ENCODE assay signal across 20 mouse cellular contexts in the genomic region with DNA sequence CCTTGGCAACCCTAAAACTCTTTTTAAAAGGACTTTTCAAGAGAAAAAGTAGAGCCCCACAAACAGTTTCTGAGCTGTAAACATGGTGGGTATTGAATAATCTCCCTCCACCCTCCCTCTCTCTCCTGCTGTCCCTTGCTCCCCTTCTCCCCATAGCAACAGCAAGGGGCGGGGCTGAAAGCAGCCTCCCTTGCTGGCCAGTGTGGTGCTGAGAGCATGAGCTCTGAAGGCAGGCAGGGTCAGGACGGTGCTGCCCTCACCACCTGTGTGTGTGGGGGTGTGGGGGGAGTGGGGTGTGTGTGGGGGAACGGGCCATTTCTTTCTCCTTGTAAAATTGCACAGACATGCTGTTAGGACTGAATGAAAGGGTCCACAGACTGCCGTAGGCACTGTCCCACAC. TPM values are rescaled to one million over a fixed set of nuclear protein-coding genes. Genes with fewer than 3 reads are reported as not detected.
DNase-seq lines count a peak whose midpoint lies in the region; ATAC-seq and TF ChIP-seq lines count a peak whose summit lies in the region.
"Had no signal": no experiment of that assay in that cellular context is flagged by ENCODE, and none has a peak within 500 bp of the region (broad histone marks: within the 10 kb centered on the region; RNA-seq: fewer than 3 reads in every experiment).

No protein-coding gene starts in this region.

- H3K9ac ChIP-seq in midbrain, embryonic 13.5 days (replicated peaks): no peak overlapping the region
- H3K9ac ChIP-seq in midbrain, postnatal 0 days (replicated peaks; ENCODE audit: low read length, poor library complexity, severe bottlenecking): no peak overlapping the region
- no peak overlapping the region for H3K9ac ChIP-seq in hindbrain, postnatal 0 days (replicated peaks; ENCODE audit: low read length)
- H3K9ac ChIP-seq: heart, embryonic 12.5 days; liver, postnatal 0 days had no signal

- no peak overlapping the region for H3K27ac ChIP-seq in midbrain, embryonic 13.5 days
- no peak overlapping the region for H3K27ac ChIP-seq in midbrain, postnatal 0 days (ENCODE audit: low read depth, low read length)
- H3K27ac ChIP-seq in hindbrain, postnatal 0 days: no peak overlapping the region
- H3K27ac ChIP-seq: stomach, postnatal 0 days had no signal

- H3K27me3 ChIP-seq in midbrain, embryonic 13.5 days: no peaks in the 10 kb centered on the region
- no peaks in the 10 kb centered on the region for H3K27me3 ChIP-seq in midbrain, postnatal 0 days (ENCODE audit: insufficient read depth, low read length)
- no peaks in the 10 kb centered on the region for H3K27me3 ChIP-seq in hindbrain, postnatal 0 days (ENCODE audit: insufficient read depth, low read length)
- H3K27me3 ChIP-seq: heart, embryonic 12.5 days had no signal

- H3K36me3 ChIP-seq in midbrain, embryonic 13.5 days: peaks cover 6% of the 10 kb centered on the region
- H3K36me3 ChIP-seq in midbrain, postnatal 0 days (ENCODE audit: insufficient read depth, low read length): 0 out of 2 replicates have a peak, but pooled peaks cover 6% of the 10 kb centered on the region
- H3K36me3 ChIP-seq in hindbrain, postnatal 0 days (ENCODE audit: insufficient read depth, low read length): no peaks in the 10 kb centered on the region

- no peak overlapping the region for H3K4me3 ChIP-seq in midbrain, embryonic 13.5 days (replicated peaks)
- H3K4me3 ChIP-seq in midbrain, postnatal 0 days (ENCODE audit: low read depth, low read length): no peak overlapping the region
- no peak overlapping the region for H3K4me3 ChIP-seq in hindbrain, postnatal 0 days (ENCODE audit: low read length)
- H3K4me3 ChIP-seq: heart, embryonic 12.5 days had no signal

- intact Hi-C loops in heart, postnatal 36 days (cut with DNase I): no loop called here
- intact Hi-C loops in left cerebral cortex, postnatal 36 days (cut with DNase I): no loop called here

- no peak for TF ChIP-seq CTCF in midbrain, postnatal 0 days (IDR thresholded peaks at IDR 0.05)
- no peak for TF ChIP-seq CTCF in hindbrain, postnatal 0 days (IDR thresholded peaks at IDR 0.05; ENCODE audit: low read depth)

- H3K4me2 ChIP-seq in midbrain, embryonic 13.5 days (replicated peaks): no peak overlapping the region
- H3K4me2 ChIP-seq in midbrain, postnatal 0 days (ENCODE audit: low read depth, low read length, poor library complexity, severe bottlenecking): no peak overlapping the region
- H3K4me2 ChIP-seq in hindbrain, postnatal 0 days (ENCODE audit: low read depth, low read length): no peak overlapping the region
- H3K4me2 ChIP-seq: heart, embryonic 12.5 days had no signal

- ATAC-seq in midbrain, embryonic 13.5 days: peak; percentile 56; the same call in 1 of the 2 replicates
- no peak for ATAC-seq in midbrain, postnatal 0 days (ENCODE audit: low FRiP score)
- ATAC-seq in hindbrain, postnatal 0 days: no peak
- no peak for ATAC-seq in granulocyte monocyte progenitor cell, adult 5-6 weeks (replicated peaks; ENCODE audit: poor library complexity, severe bottlenecking)
- ATAC-seq: liver, postnatal 0 days had no signal

- WGBS in midbrain, embryonic 13.5 days: 29% methylated on average over 4 of the region's 4 CpGs
- 40% methylated on average over 4 of the region's 4 CpGs for WGBS in midbrain, postnatal 0 days
- 24% methylated on average over 4 of the region's 4 CpGs for WGBS in hindbrain, postnatal 0 days

- H3K9me3 ChIP-seq in midbrain, embryonic 13.5 days: no peaks in the 10 kb centered on the region
- H3K9me3 ChIP-seq in midbrain, postnatal 0 days (ENCODE audit: low read length): no peaks in the 10 kb centered on the region
- no peaks in the 10 kb centered on the region for H3K9me3 ChIP-seq in hindbrain, postnatal 0 days (ENCODE audit: low read length)
- H3K9me3 ChIP-seq: heart, embryonic 12.5 days had no signal

- peak; percentile 82 for DNase-seq in heart, adult 11 months
- DNase-seq in heart, postnatal 36 days: no peak
- no peak for DNase-seq in midbrain, postnatal 0 days (ENCODE audit: low spot score)
- DNase-seq in hindbrain, postnatal 0 days (ENCODE audit: low spot score): peak; percentile 8
- no peak for DNase-seq in Muller cell, postnatal 12 days (ENCODE audit: inconsistent ontology term)
- no peak for DNase-seq in left cerebral cortex, postnatal 36 days (ENCODE audit: low spot score in 2 of 2)
- DNase-seq: adrenal gland, postnatal 10 days; cerebellum, adult 9-11 months; gastrocnemius, postnatal 25 days; kidney, postnatal 14 days; liver, postnatal 0 days; thymus, postnatal 36 days had no signal

- H3K4me1 ChIP-seq in midbrain, embryonic 13.5 days (replicated peaks): peaks cover 4% of the 10 kb centered on the region; the same call in 1 of the 2 replicates
- no peaks in the 10 kb centered on the region for H3K4me1 ChIP-seq in midbrain, postnatal 0 days (ENCODE audit: insufficient read depth, low read length)
- H3K4me1 ChIP-seq in hindbrain, postnatal 0 days (ENCODE audit: insufficient read depth, low read length): no peaks in the 10 kb centered on the region
- H3K4me1 ChIP-seq: heart, embryonic 12.5 days had no signal

RNA-seq across cellular contexts. Expression of a gene that starts 8.7 kb away (rescaled TPM):
- total RNA-seq in heart, postnatal 36 days (2021): not detected
- 0.64 and 1.2 TPM in 2 replicates for polyA plus RNA-seq in midbrain, embryonic 13.5 days (2015; fragmentation: Nextera tagmentation; extraction: Ambion mirVana)
- total RNA-seq in midbrain, postnatal 0 days (2014; rRNA removed): 0.66 and 1.5 TPM in 2 replicates
- 0.59 and 1.1 TPM in 2 replicates for polyA plus RNA-seq in midbrain, postnatal 0 days (2015; fragmentation: Nextera tagmentation; extraction: Ambion mirVana)
- total RNA-seq in hindbrain, postnatal 0 days (2014; rRNA removed): 3.9 and 8.3 TPM in 2 replicates
- 2.5 and 2.7 TPM in 2 replicates for polyA plus RNA-seq in hindbrain, postnatal 0 days (2015; fragmentation: Nextera tagmentation; extraction: Ambion mirVana)
- under 1 TPM in 1 of 2 experiments, not detected in 1; 0.35 TPM for total RNA-seq in left cerebral cortex, postnatal 36 days (2021)
- total RNA-seq in granulocyte monocyte progenitor cell, adult 5-6 weeks (2014; fragmentation: Nextera tagmentation): not detected in 2 replicates
- not detected in 2 replicates for total RNA-seq in granulocyte monocyte progenitor cell, adult 5-6 weeks (2017)
- total RNA-seq: gastrocnemius, postnatal 25 days; hematopoietic stem cell, adult 5-6 weeks had no signal
- polyA plus RNA-seq: spleen, adult 2 months had no signal

RNA-seq across cellular contexts. Expression of a gene that starts 42.9 kb away (rescaled TPM):
- not detected for total RNA-seq in heart, postnatal 36 days (2021)
- polyA plus RNA-seq in midbrain, embryonic 13.5 days (2015; fragmentation: Nextera tagmentation; extraction: Ambion mirVana): not detected in 2 replicates
- total RNA-seq in midbrain, postnatal 0 days (2014; rRNA removed): 0.14 TPM in 1 of 2 replicates, not detected in the other
- 0.10 TPM in 1 of 2 replicates, not detected in the other for polyA plus RNA-seq in midbrain, postnatal 0 days (2015; fragmentation: Nextera tagmentation; extraction: Ambion mirVana)
- 0.10 TPM in 1 of 2 replicates, not detected in the other for total RNA-seq in hindbrain, postnatal 0 days (2014; rRNA removed)
- polyA plus RNA-seq in hindbrain, postnatal 0 days (2015; fragmentation: Nextera tagmentation; extraction: Ambion mirVana): 0.16 and 0.20 TPM in 2 replicates
- not detected for total RNA-seq in left cerebral cortex, postnatal 36 days (2021)
- total RNA-seq in granulocyte monocyte progenitor cell, adult 5-6 weeks (2014; fragmentation: Nextera tagmentation): not detected in 2 replicates
- total RNA-seq in granulocyte monocyte progenitor cell, adult 5-6 weeks (2017): not detected in 2 replicates
- total RNA-seq: adrenal gland, postnatal 10 days; hematopoietic stem cell, adult 5-6 weeks; left cerebral cortex, postnatal 25 days had no signal
- polyA plus RNA-seq: embryonic facial prominence, embryonic 14.5 days; heart, embryonic 12.5 days; liver, postnatal 0 days; spleen, adult 2 months; stomach, postnatal 0 days had no signal

Comparison
In these comparisons a context has a peak if more than half of its experiments do, and no peak if none do; other contexts are left out.
1. DNase-seq: peak in heart, adult 11 months (single experiment) and hindbrain, postnatal 0 days (single experiment); none in heart, postnatal 36 days (0 of 2), midbrain, postnatal 0 days (single experiment), Muller cell, postnatal 12 days (single experiment) and left cerebral cortex, postnatal 36 days (0 of 2).